Mouse (Mus musculus): ENCODE data around the gene Cacng4. TPM values are rescaled to one million over a fixed set of nuclear protein-coding genes. Genes with fewer than 3 reads are reported as not detected.

The Cacng4 gene
- polyA plus RNA-seq, 1 experiment from 2014 or later, result 1.7 TPM

DNA sequence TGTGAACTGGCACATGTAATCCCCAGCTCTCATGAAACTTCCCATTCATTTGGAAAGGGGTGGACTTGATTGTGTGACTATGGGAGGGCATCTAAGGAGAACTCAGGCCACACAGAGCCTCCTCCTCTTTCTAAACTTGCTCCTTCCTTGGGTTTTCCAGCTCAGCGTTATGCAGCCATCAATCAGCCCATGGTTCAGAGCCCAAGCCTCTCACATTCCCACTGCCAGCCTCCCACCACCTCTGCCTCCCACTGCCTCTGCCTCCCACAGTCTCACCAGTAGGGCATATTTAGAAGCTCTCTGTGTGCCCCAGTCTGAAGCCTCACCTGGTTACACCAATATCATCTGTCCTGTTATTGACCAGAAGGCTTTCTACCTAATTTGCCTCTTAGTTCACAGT lies 11.7 kb upstream of the Cacng4 start:
- WGBS, result 57% methylated on average over 1 of the region's 1 CpGs
- Histone ChIP-seq H3K27ac (ENCODE audit: low read depth, low read length) (no peak overlapping the region), H3K27me3 (replicated peaks; ENCODE audit: control insufficient read depth, insufficient read depth, low read length) (no peaks in the 10 kb centered on the region), H3K9ac (ENCODE audit: low read depth, low read length) (no peak overlapping the region), H3K4me3 (ENCODE audit: low read depth, low read length) (no peak overlapping the region), H3K36me3 (ENCODE audit: control insufficient read depth, insufficient read depth) (no peaks in the 10 kb centered on the region), H3K9me3 (ENCODE audit: control insufficient read depth) (no peaks in the 10 kb centered on the region), H3K4me2 (replicated peaks; ENCODE audit: low read depth) (no peak overlapping the region), H3K4me1 (replicated peaks; ENCODE audit: control insufficient read depth, insufficient read depth, low read length) (no peaks in the 10 kb centered on the region)
- no peak for TF ChIP-seq CTCF (IDR thresholded peaks at IDR 0.05; ENCODE audit: low read depth)
- ATAC-seq, result no peak

DNA sequence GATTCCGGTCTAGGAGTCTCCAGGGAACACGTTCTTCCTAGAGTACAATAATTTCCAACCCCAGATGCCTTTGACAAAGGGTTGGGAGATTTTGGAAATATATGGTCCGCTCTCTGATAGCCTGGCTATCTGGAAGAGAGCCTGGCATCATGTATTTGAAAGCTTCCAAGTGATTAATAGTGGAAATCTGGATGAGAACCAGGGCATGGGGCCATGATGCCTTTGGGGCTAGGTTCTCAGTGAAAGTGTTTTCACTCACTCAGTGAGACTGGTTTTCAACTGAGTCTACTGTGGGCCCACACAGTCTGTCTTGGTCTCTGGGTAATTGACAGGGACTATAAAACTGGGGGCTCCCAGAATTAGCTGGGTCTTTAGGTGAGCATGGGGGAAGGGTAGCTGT lies 7.6 kb upstream of the Cacng4 start:
- Histone ChIP-seq H3K27ac (ENCODE audit: low read depth, low read length) (no peak overlapping the region), H3K4me3 (ENCODE audit: low read depth, low read length) (no peak overlapping the region), H3K9me3 (ENCODE audit: control insufficient read depth) (no peaks in the 10 kb centered on the region), H3K4me2 (replicated peaks; ENCODE audit: low read depth) (no peak overlapping the region), H3K9ac (ENCODE audit: low read depth, low read length) (no peak overlapping the region), H3K4me1 (replicated peaks; ENCODE audit: control insufficient read depth, insufficient read depth, low read length) (no peaks in the 10 kb centered on the region), H3K36me3 (ENCODE audit: control insufficient read depth, insufficient read depth) (no peaks in the 10 kb centered on the region), H3K27me3 (replicated peaks; ENCODE audit: control insufficient read depth, insufficient read depth, low read length) (0 out of 2 replicates have a peak, but pooled peaks cover 4% of the 10 kb centered on the region)
- TF ChIP-seq CTCF (IDR thresholded peaks at IDR 0.05; ENCODE audit: low read depth), result no peak
- WGBS, result 81% methylated on average over 3 of the region's 3 CpGs
- ATAC-seq, result no peak

DNA sequence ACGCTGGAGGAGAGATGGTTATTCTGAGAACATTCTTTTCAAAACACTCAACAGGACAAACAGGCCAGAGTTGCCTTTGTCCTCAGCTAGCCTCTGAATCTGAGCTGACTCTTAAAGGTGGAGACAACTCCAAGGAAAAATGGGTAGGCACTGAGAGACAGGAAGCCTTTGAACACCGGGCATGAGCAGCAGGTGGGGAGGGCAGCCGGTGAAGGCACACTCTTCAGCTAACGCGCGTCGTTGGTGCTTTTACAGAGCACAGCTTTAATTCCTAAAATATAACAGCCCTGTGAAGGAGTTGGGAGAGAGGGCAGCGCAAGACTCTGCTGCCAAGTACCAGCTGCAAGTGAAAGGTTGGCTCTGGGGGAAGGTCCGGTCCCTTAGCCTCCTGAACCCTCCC lies 5.0 kb upstream of the Cacng4 start:
- ATAC-seq, result no peak
- H3K4me3 ChIP-seq (ENCODE audit: low read depth, low read length), result no peak overlapping the region
- peaks cover 22% of the 10 kb centered on the region for H3K27me3 ChIP-seq (replicated peaks; ENCODE audit: control insufficient read depth, insufficient read depth, low read length)
- WGBS, result 41% methylated on average over 9 of the region's 9 CpGs
- no peak overlapping the region for H3K27ac ChIP-seq (ENCODE audit: low read depth, low read length)
- no peak overlapping the region for H3K4me2 ChIP-seq (replicated peaks; ENCODE audit: low read depth)
- TF ChIP-seq CTCF (IDR thresholded peaks at IDR 0.05; ENCODE audit: low read depth), result no peak
- no peak overlapping the region for H3K9ac ChIP-seq (ENCODE audit: low read depth, low read length)
- no peaks in the 10 kb centered on the region for H3K9me3 ChIP-seq (ENCODE audit: control insufficient read depth)
- H3K4me1 ChIP-seq (replicated peaks; ENCODE audit: control insufficient read depth, insufficient read depth, low read length), result no peaks in the 10 kb centered on the region
- no peaks in the 10 kb centered on the region for H3K36me3 ChIP-seq (ENCODE audit: control insufficient read depth, insufficient read depth)

DNA sequence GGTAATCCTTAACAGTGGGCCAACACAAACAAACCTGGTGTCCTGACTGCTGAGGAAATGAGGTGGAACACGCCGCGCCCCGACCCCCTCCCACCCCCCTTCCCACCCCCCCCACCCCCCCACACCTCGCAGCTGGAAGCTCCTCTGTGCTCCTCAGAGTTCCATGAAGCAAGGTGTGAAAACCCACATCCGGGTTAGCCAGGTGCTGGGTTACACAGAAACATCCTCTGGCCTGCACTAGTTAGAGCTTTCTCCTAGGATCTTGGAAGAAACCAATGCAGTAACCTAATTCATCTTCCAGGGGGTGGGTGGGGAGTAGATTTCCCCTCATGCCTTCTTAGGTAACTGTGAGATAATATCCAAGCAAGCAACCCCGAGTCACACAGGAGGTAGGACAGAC lies 2.0 kb upstream of the Cacng4 start:
- Histone ChIP-seq H3K4me3 (ENCODE audit: low read depth, low read length) (no peak overlapping the region), H3K4me1 (replicated peaks; ENCODE audit: control insufficient read depth, insufficient read depth, low read length) (no peaks in the 10 kb centered on the region), H3K9ac (ENCODE audit: low read depth, low read length) (no peak overlapping the region), H3K27ac (ENCODE audit: low read depth, low read length) (no peak overlapping the region), H3K9me3 (ENCODE audit: control insufficient read depth) (no peaks in the 10 kb centered on the region), H3K27me3 (replicated peaks; ENCODE audit: control insufficient read depth, insufficient read depth, low read length) (peaks cover 48% of the 10 kb centered on the region), H3K4me2 (replicated peaks; ENCODE audit: low read depth) (no peak overlapping the region), H3K36me3 (ENCODE audit: control insufficient read depth, insufficient read depth) (no peaks in the 10 kb centered on the region)
- TF ChIP-seq CTCF (IDR thresholded peaks at IDR 0.05; ENCODE audit: low read depth), result no peak
- ATAC-seq, result no peak
- WGBS, result 18% methylated on average over 7 of the region's 7 CpGs

DNA sequence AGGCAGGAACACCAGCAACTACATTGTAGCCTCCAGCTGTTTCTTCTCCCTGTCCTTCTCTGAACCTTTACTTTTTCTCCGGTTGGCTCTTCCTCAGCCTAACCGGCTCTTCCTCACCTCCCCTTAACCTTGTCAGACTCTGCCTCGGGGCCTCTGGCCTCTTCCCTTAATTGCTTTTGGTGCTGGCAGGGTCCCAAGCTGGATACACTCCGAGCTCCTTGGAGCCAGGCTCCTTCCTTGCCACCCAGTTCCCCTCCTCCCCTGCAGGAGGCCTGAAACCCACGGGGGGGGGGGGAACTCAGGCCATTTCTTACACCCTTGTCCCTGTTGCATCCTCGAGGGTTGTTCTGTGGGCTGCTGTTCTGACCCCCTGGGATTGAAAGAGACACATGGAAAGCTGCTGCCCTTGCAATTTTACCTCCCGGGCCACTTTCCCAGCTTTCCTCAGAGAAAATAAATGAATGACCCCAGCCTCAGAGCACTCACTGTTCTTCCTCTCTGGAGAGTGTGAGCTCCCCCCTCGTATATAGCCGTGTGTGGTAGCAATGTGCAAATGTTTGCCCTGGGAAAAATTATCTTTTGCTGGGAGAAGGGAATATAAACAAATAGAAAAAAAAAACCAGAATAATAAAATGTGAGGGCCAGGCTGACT lies 1.2 kb upstream of the Cacng4 start:
- 3% methylated on average over 9 of the region's 9 CpGs for WGBS

DNA sequence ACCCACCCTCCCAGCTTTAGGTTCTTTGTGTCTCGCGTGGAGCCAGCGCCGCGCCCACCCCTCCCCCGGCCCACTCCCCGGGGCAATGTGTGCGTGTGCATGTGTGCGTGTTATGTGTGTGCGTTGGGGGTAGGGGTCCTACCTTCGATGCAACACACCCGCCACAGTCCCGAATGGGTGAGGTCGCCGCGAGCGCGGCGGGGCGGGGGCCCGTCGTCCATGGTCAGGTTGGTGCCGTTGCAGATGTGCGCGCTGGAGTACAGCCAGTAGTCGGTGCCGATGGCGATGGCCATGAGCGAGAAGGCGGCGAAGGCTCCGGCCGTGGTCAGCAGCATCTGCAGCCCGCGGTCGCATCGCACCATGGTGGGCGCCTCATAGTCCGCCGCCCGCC lies 259 bp downstream of the Cacng4 start:
- peak overlapping the region; percentile 43 for H3K4me3 ChIP-seq (ENCODE audit: low read depth, low read length)
- no peaks in the 10 kb centered on the region for H3K36me3 ChIP-seq (ENCODE audit: control insufficient read depth, insufficient read depth)
- H3K27ac ChIP-seq (ENCODE audit: low read depth, low read length), result no peak overlapping the region
- H3K27me3 ChIP-seq (replicated peaks; ENCODE audit: control insufficient read depth, insufficient read depth, low read length), result peaks cover 43% of the 10 kb centered on the region
- ATAC-seq, result no peak
- H3K4me1 ChIP-seq (replicated peaks; ENCODE audit: control insufficient read depth, insufficient read depth, low read length), result no peaks in the 10 kb centered on the region
- H3K9ac ChIP-seq (ENCODE audit: low read depth, low read length), result no peak overlapping the region
- H3K9me3 ChIP-seq (ENCODE audit: control insufficient read depth), result no peaks in the 10 kb centered on the region
- peak overlapping the region; percentile 82 for H3K4me2 ChIP-seq (replicated peaks; ENCODE audit: low read depth)
- no peak for TF ChIP-seq CTCF (IDR thresholded peaks at IDR 0.05; ENCODE audit: low read depth)
- under 1% methylated on average over 35 of the region's 41 CpGs for WGBS

More for the DNA sequence above, 1.2 kb upstream of the Cacng4 start:
- Histone ChIP-seq H3K27ac (ENCODE audit: low read depth, low read length) (no peak overlapping the region), H3K27me3 (replicated peaks; ENCODE audit: control insufficient read depth, insufficient read depth, low read length) (peaks cover 48% of the 10 kb centered on the region), H3K4me1 (replicated peaks; ENCODE audit: control insufficient read depth, insufficient read depth, low read length) (no peaks in the 10 kb centered on the region), H3K36me3 (ENCODE audit: control insufficient read depth, insufficient read depth) (no peaks in the 10 kb centered on the region), H3K4me3 (ENCODE audit: low read depth, low read length) (no peak overlapping the region), H3K9ac (ENCODE audit: low read depth, low read length) (no peak overlapping the region), H3K4me2 (replicated peaks; ENCODE audit: low read depth) (peak overlapping the region; percentile 82; the same call in 1 of the 2 replicates), H3K9me3 (ENCODE audit: control insufficient read depth) (no peaks in the 10 kb centered on the region)
- no peak for ATAC-seq
- no peak for TF ChIP-seq CTCF (IDR thresholded peaks at IDR 0.05; ENCODE audit: low read depth)
